Mouse (Mus musculus): ENCODE results near the gene Nms.
A peak's percentile ranks its signal among the peaks of the same experiment; 100 is the strongest.

DNA sequence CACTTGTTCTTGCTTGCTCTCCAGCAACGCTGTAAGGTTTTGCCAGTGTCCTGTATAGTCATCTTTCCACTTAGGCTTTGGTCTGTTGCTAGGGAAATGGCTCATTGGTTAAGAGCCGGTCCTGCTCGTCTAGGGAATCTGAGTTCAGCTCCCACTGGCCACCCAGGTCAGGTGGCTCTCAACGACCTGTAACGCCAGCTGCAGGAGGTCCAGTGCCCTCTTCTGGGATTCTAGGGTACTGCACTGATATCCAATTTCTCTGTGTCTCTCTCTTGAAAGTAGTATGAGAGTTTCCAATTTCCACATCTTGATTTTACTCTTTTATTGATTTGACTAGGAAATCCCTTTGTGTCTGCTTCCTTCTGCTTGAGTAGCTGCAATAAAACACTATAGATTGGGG, 4.3 kb upstream of the Nms start:
- TF ChIP-seq CTCF (IDR thresholded peaks at IDR 0.05; ENCODE audit: insufficient read depth, low read length), result 0 out of 2 replicates have a peak, but pooled peaks have one; percentile 18
- no peak for TF ChIP-seq POLR2A (IDR thresholded peaks at IDR 0.05; ENCODE audit: borderline replicate concordance, extremely low read depth, low read depth, low read length)

Data from lung, adult 2 months (tissue).